Mouse (Mus musculus) layer of hippocampus, postnatal 14 days (tissue): Measurements from ENCODE around the gene Ahcyl1. TPM values are rescaled to one million over a fixed set of nuclear protein-coding genes. Genes with fewer than 3 reads are reported as not detected.

Source experiments
- DNase-seq, 2 experiments: peaks; one replicate each; pipeline ENCODE4 v3.0.0; 2021 to 2022; ENCODE audit warnings: low spot score in 2 of 2, mixed read lengths in 1 of 2
- total RNA-seq, 2 experiments: library from RNA; stranded (reverse); gene quantifications; 2 replicates each; pipeline ENCODE4 v1.2.3; 2021

Gene Ahcyl1
- total RNA-seq, 2 experiments from 2014 or later: 331 to 365 TPM

DNA sequence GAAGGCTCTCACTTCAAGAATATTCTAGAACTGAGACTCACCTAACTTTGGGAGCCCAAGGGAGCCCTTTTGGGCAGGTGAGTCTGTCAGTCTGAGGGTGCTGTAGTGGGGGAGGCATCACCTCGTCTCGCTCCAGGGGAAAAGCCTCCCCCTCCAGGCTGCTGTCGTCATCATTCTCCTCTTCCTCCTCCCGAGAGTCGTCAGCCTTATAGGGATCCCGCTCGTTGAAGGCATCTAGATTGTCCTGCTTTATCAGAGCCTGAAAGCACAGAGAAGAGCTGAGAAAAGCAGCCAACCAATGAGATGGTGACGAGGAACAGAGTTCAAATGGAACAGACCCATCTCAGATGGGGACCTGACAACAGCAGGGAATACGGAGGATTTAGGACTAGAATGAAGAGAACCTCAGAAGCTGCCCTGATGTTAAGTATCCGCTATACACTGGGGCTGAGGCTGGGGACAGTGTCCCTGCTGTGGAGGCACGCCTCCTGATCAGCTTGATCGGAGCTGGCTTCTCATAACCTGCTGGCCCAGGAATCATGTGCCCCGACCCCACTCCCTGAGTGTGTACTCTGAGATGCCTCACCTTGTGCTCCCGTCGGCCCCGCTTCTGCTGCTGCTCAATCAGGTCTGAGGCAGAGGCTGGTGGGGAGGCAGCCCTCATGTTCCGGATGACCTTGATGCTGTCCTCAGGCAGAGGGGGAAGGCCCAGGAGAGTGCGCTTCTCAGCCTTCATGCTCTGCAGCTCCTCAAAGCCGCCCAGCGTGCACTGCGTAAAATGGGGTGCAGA lies 74.9 kb downstream of the Ahcyl1 start:
- DNase-seq: peak in 1 of 2 experiments; percentile 0

DNA sequence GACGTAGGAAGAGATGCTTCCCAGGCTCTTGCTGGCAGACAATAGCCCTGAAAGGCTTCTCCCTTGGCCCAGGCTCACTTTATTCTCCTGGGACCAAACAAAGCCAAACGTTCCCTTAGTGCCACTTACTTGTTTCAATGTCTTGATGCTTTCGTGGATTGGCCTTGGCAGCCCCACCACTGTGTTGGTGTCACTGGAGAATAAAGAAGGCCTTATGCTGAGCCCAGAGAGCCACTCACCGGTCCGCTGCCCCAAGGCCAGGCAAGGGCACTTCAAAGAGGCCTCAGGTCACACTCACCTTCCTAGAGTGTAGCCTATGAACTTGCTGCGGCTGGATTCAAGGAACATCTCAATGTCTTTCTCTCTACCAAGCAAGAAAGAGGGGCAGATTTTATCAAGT lies 76.4 kb downstream of the Ahcyl1 start:
- DNase-seq: no peak

- no peak for DNase-seq
Observed at GRCm38 (mm10) chr3:107617800-107618199, 78.6 kb downstream of the Ahcyl1 start.

Other genes with a start within 250 kb of the Ahcyl1 start
- gene Kcnc4, start 237.0 kb downstream of the Ahcyl1 start, total RNA-seq: 10 to 100 TPM; 33.1 to 35.8 TPM
- gene Slc6a17, start 178.5 kb downstream of the Ahcyl1 start, total RNA-seq: 100 to 1,000 TPM; 281 to 304 TPM
- not detected for gene Ubl4b, start 141.5 kb downstream of the Ahcyl1 start, total RNA-seq
- gene Alx3, start 101.5 kb downstream of the Ahcyl1 start, total RNA-seq: under 1 TPM; 0.69 to 0.85 TPM
- gene Gm10961, start 65.2 kb downstream of the Ahcyl1 start, total RNA-seq: not detected
- gene Strip1, start 64.9 kb downstream of the Ahcyl1 start, total RNA-seq: 10 to 100 TPM; 76.7 to 77.6 TPM
- gene Csf1, start 63.9 kb upstream of the Ahcyl1 start, total RNA-seq: 10 to 100 TPM; 11.9 to 13.3 TPM
- not detected for gene Eps8l3, start 180.7 kb upstream of the Ahcyl1 start, total RNA-seq
- gene Gstm5, start 199.3 kb upstream of the Ahcyl1 start, total RNA-seq: 100 to 1,000 TPM; 229 to 240 TPM
- 10 to 100 TPM; 88.4 to 91.6 TPM for gene Gstm7, start 235.3 kb upstream of the Ahcyl1 start, total RNA-seq
- gene Gstm6, start 247.2 kb upstream of the Ahcyl1 start, total RNA-seq: 1 to 10 TPM; 7.8 to 9.8 TPM